Mouse (Mus musculus) olfactory bulb, adult 2 months (tissue): Measurements from ENCODE around the gene Tex29. TPM values are rescaled to one million over a fixed set of nuclear protein-coding genes. Genes with fewer than 3 reads are reported as not detected.

Source experiments
- H3K27ac ChIP-seq: fragments of 200-500 bp; 2 replicates; pipeline ENCODE4 v1.5.1; 2012; ENCODE audit warnings: low read depth, low read length; ENCODE audit not compliant: insufficient read depth
- H3K4me1 ChIP-seq: fragments of 200-500 bp; 2 replicates; pipeline ENCODE4 v1.6.1; 2012; ENCODE audit warnings: low read length; ENCODE audit not compliant: control insufficient read depth, insufficient read depth
- H3K4me3 ChIP-seq: fragments of 200-500 bp; 2 replicates; pipeline ENCODE4 v1.5.1; 2012; ENCODE audit warnings: mild to moderate bottlenecking, low read depth, low read length, moderate library complexity; ENCODE audit not compliant: insufficient read depth
- CTCF ChIP-seq: fragments of 200-500 bp; IDR thresholded peaks from 2 replicates; pipeline ENCODE4 v1.5.1; 2012; ENCODE audit warnings: low read depth, mild to moderate bottlenecking, low read length, moderate library complexity; ENCODE audit not compliant: insufficient read depth
- POLR2A ChIP-seq: fragments of 200-500 bp; IDR thresholded peaks from 2 replicates; pipeline ENCODE4 v1.6.1; 2012; ENCODE audit warnings: mild to moderate bottlenecking, low read depth, low read length, moderate library complexity; ENCODE audit not compliant: insufficient read depth
- WGBS: fragments of 180-500 bp; shearing (Covaris S2); methylation state at CpG from one replicate; pipeline ENCODE4 v1.1.7; 2018; 5-methylcytosine and 5-hydroxymethylcytosine counted together
- polyA plus RNA-seq: library from polyadenylated mRNA; stranded (reverse); fragments of >200 nt; gene quantifications from 2 replicates; pipeline ENCODE4 v1.2.4, GENCODE M21; 2012; ENCODE audit warnings: low replicate concordance; ENCODE audit not compliant: missing spikeins, insufficient read depth, insufficient read length

The Tex29 gene
- polyA plus RNA-seq, 1 experiment, result not detected

- Histone ChIP-seq H3K4me1 (peaks cover 25% of the 10 kb centered on the region), H3K4me3 (no peak overlapping the region), H3K27ac (no peak overlapping the region)
- WGBS, result 73% methylated on average over 3 of the region's 3 CpGs
- TF ChIP-seq POLR2A (no peak), CTCF (no peak)
These were observed 14.5 kb upstream of the Tex29 start for GRCm38 (mm10) chr8:11825756-11826155.

DNA sequence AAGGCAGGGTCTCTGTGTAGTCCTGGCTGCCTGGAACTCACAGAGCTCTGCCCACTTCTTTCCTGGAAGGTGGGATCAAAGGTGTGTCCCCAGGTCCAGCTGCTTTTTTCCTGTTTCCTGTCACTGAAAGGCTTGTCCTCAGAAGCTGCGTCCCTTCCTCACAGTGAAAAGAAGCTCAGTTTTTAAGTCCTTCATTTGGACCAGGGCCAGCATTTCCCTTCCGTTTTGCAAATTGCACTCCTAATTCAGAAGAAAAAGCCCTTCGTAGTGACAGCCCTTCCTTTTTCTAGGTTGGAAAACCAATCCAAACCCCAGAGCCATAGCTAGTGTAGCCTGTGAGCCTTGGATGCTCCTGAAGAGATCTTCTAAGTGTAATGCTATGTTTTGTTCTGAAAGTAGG is 13.0 kb upstream of the Tex29 start:
- 30% methylated on average over 3 of the region's 3 CpGs for WGBS
- TF ChIP-seq POLR2A (no peak), CTCF (no peak)
- Histone ChIP-seq H3K4me1 (peaks cover 23% of the 10 kb centered on the region), H3K4me3 (no peak overlapping the region), H3K27ac (no peak overlapping the region)

DNA sequence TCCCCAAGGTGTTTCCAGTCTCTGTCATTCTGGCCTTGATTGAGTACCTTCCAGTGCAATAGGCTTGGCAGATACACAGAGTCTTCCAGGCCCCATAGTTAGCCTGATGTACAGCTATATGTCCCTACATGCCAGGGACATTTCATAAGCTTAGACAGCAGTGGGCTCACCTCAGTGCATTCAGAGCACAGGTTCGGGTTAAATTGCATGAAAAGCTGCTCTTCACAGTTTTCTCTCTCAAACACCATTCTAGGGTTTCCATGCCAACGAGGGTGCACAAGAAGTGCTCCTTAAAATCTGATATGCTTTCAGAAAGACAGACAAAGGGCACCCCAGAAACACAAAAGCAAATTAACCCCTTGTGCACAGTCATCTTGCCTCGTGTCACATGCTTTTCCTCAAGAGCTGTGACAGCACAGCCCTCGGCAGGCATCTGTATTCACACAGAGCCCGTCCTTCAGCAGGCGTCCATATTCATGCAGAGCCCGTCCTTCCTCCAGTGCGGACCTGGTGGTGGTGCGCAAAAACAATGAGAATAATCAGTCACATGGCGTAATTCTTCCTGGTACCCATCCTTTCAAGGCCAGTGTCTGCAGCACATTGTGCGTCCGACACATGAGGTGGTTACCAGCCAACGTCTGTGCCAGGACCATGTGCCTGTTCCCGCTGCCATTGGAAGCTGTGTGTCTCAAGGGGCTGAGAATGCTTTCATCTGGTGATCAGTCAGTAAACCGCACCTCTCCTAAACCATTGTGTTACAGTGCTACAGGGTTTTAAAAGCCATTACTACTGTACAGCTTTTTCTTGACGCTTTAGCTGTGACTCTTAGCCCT is 9.8 kb upstream of the Tex29 start:
- TF ChIP-seq POLR2A (no peak), CTCF (no peak)
- 59% methylated on average over 16 of the region's 16 CpGs for WGBS
- no peak overlapping the region for H3K27ac ChIP-seq
- H3K4me1 ChIP-seq, result peaks cover 32% of the 10 kb centered on the region
- no peak overlapping the region for H3K4me3 ChIP-seq

DNA sequence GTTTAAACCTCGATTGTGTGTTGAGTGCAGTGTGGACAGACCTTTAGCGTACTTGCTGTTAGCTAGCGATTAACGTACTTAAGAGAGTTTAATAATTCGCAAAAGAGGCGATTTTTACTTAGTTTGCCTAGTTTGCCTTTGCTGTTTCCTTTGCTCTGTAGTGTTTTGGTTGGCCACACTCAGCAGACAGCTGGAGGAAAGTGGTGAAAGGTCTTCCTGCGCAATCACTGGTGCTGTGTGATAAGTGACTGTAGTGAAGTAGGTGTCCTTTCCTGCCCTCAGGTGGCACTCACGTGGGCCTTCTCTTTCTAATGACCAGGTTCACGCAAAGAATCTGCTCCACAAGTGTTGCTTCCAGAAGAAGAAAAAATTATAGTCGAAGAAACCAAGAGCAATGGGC is 9.1 kb upstream of the Tex29 start:
- Histone ChIP-seq H3K4me1 (peaks cover 35% of the 10 kb centered on the region), H3K27ac (no peak overlapping the region)
- WGBS, result 84% methylated on average over 10 of the region's 10 CpGs

GRCm38 (mm10) chr8:11831939-11832338 is 8.3 kb upstream of the Tex29 start:
- no peak for TF ChIP-seq CTCF
- no peak for TF ChIP-seq POLR2A
- 85% methylated on average over 5 of the region's 5 CpGs for WGBS
- Histone ChIP-seq H3K4me3 (no peak overlapping the region), H3K4me1 (peaks cover 33% of the 10 kb centered on the region), H3K27ac (no peak overlapping the region)

More for the DNA sequence above, 9.1 kb upstream of the Tex29 start:
- no peak for TF ChIP-seq CTCF
- TF ChIP-seq POLR2A, result no peak
- no peak overlapping the region for H3K4me3 ChIP-seq

- Histone ChIP-seq H3K4me3 (no peak overlapping the region), H3K27ac (no peak overlapping the region), H3K4me1 (peaks cover 30% of the 10 kb centered on the region)
- WGBS, result 94% methylated on average over 4 of the region's 4 CpGs
- no peak for TF ChIP-seq CTCF
- TF ChIP-seq POLR2A, result no peak
These were observed 7.1 kb upstream of the Tex29 start for GRCm38 (mm10) chr8:11833157-11833556.

- TF ChIP-seq CTCF, result no peak
- TF ChIP-seq POLR2A, result no peak
- no peak overlapping the region for H3K27ac ChIP-seq
- WGBS, result 61% methylated on average over 5 of the region's 5 CpGs
These were observed 6.1 kb upstream of the Tex29 start for GRCm38 (mm10) chr8:11834200-11834599.

GRCm38 (mm10) chr8:11834691-11835090 is 5.6 kb upstream of the Tex29 start:
- WGBS, result 73% methylated on average over 16 of the region's 16 CpGs
- Histone ChIP-seq H3K4me3 (no peak overlapping the region), H3K4me1 (peaks cover 28% of the 10 kb centered on the region), H3K27ac (no peak overlapping the region)
- TF ChIP-seq POLR2A, result no peak
- no peak for TF ChIP-seq CTCF

More at GRCm38 (mm10) chr8:11834200-11834599, 6.1 kb upstream of the Tex29 start:
- Histone ChIP-seq H3K4me1 (peaks cover 31% of the 10 kb centered on the region), H3K4me3 (no peak overlapping the region)

GRCm38 (mm10) chr8:11841571-11841970 is 1.3 kb downstream of the Tex29 start:
- no peak for TF ChIP-seq CTCF
- TF ChIP-seq POLR2A, result no peak
- peaks cover 21% of the 10 kb centered on the region for H3K4me1 ChIP-seq
- no peak overlapping the region for H3K4me3 ChIP-seq
- 13% methylated on average over 8 of the region's 8 CpGs for WGBS
- H3K27ac ChIP-seq, result peak overlapping the region; percentile 70
